Mouse (Mus musculus) forebrain, embryonic 14.5 days (tissue): ENCODE results near the gene Tjp1. TPM values are rescaled to one million over a fixed set of nuclear protein-coding genes. Genes with fewer than 3 reads are reported as not detected.

Experiments used
- ATAC-seq: fragments of 200-750 bp; cut with Nextera tagmentation; 2 replicates; pipeline ENCODE4 v1.8.0; 2017; ENCODE audit warnings: mild to moderate bottlenecking, moderate library complexity
- DNase-seq: peaks from one replicate; pipeline ENCODE4 v3.0.0-alpha.2; 2015; ENCODE audit warnings: low spot score
- H3K27ac ChIP-seq: fragments of 300-500 bp; sonication (generic); 2 replicates; pipeline ENCODE4 v1.5.1; 2014; ENCODE audit warnings: low read depth, mild to moderate bottlenecking, control low read depth, low read length, moderate library complexity
- H3K27me3 ChIP-seq: fragments of 300-500 bp; sonication (generic); replicated peaks from 2 replicates; pipeline ENCODE4 v1.6.1; 2014; ENCODE audit warnings: low read length, control low read depth, mixed read lengths; ENCODE audit not compliant: control insufficient read depth, insufficient read depth
- H3K36me3 ChIP-seq: fragments of 300-500 bp; sonication (generic); 2 replicates; pipeline ENCODE4 v1.6.1; 2014; ENCODE audit warnings: low read length, control low read depth; ENCODE audit not compliant: control insufficient read depth, insufficient read depth
- H3K4me1 ChIP-seq: fragments of 300-500 bp; sonication (generic); 2 replicates; pipeline ENCODE4 v1.6.1; 2014; ENCODE audit warnings: antibody characterized with exemption, low read length, control low read depth; ENCODE audit not compliant: control insufficient read depth, insufficient read depth
- H3K4me2 ChIP-seq: fragments of 300-500 bp; sonication (generic); 2 replicates; pipeline ENCODE4 v1.6.1; 2014; ENCODE audit warnings: mild to moderate bottlenecking, control low read depth, low read length
- H3K4me3 ChIP-seq: fragments of 300-500 bp; sonication (generic); 2 replicates; pipeline ENCODE4 v1.5.1; 2014; ENCODE audit warnings: low read depth, low read length, control low read depth
- H3K9ac ChIP-seq: fragments of 300-500 bp; sonication (generic); 2 replicates; pipeline ENCODE4 v1.6.1; 2014; ENCODE audit warnings: mild to moderate bottlenecking, low read length, control low read depth, moderate library complexity
- H3K9me3 ChIP-seq: fragments of 300-500 bp; sonication (generic); replicated peaks from 2 replicates; pipeline ENCODE4 v1.6.1; 2016; ENCODE audit warnings: low read length, control low read depth, mixed read lengths; ENCODE audit not compliant: control insufficient read depth
- WGBS: fragments of 180-500 bp; shearing (Covaris S2); extraction: QIAGEN DNeasy Blood & Tissue Kit; methylation state at CpG from one replicate; pipeline ENCODE4 v1.1.7; 2014; 5-methylcytosine and 5-hydroxymethylcytosine counted together
- polyA plus RNA-seq: library from polyadenylated mRNA; unstranded; fragments of >200 nt; fragmentation: Nextera tagmentation; extraction: Ambion mirVana; gene quantifications from 2 replicates; pipeline ENCODE4 v1.2.1, GENCODE M21; 2014

Gene Tjp1
- polyA plus RNA-seq, 1 experiment from 2014 or later: 16.2 TPM

- no peaks in the 10 kb centered on the region; the same call in none of the 2 replicates for H3K4me1 ChIP-seq
- 58% methylated on average over 10 of the region's 10 CpGs for WGBS
- H3K27ac ChIP-seq: no peak overlapping the region
- no peak overlapping the region for H3K9ac ChIP-seq
- no peak for ATAC-seq
- H3K9me3 ChIP-seq: no peaks in the 10 kb centered on the region
- no peak for DNase-seq
- no peaks in the 10 kb centered on the region for H3K36me3 ChIP-seq
- H3K27me3 ChIP-seq: no peaks in the 10 kb centered on the region
- no peak overlapping the region for H3K4me2 ChIP-seq
- H3K4me3 ChIP-seq: no peak overlapping the region
Measured at GRCm38 (mm10) chr7:65417231-65418100, 110.1 kb downstream of the Tjp1 start.

GRCm38 (mm10) chr7:65416506-65416905 lies 111.1 kb downstream of the Tjp1 start:
- Histone ChIP-seq H3K36me3 (no peaks in the 10 kb centered on the region), H3K27me3 (no peaks in the 10 kb centered on the region), H3K9ac (no peak overlapping the region), H3K4me2 (no peak overlapping the region), H3K4me1 (no peaks in the 10 kb centered on the region; the same call in none of the 2 replicates), H3K4me3 (no peak overlapping the region), H3K27ac (no peak overlapping the region), H3K9me3 (no peaks in the 10 kb centered on the region)
- WGBS: 64% methylated on average over 3 of the region's 3 CpGs
- no peak for DNase-seq
- ATAC-seq: no peak

GRCm38 (mm10) chr7:65413946-65414945 lies 113.3 kb downstream of the Tjp1 start:
- no peaks in the 10 kb centered on the region for H3K27me3 ChIP-seq
- no peaks in the 10 kb centered on the region for H3K36me3 ChIP-seq
- no peaks in the 10 kb centered on the region; the same call in 1 of the 2 replicates for H3K4me1 ChIP-seq
- 78% methylated on average over 13 of the region's 13 CpGs for WGBS
- H3K9me3 ChIP-seq: no peaks in the 10 kb centered on the region
- H3K27ac ChIP-seq: no peak overlapping the region
- H3K9ac ChIP-seq: no peak overlapping the region
- no peak overlapping the region for H3K4me2 ChIP-seq
- no peak overlapping the region for H3K4me3 ChIP-seq
- ATAC-seq (no peak), DNase-seq (no peak)

DNA sequence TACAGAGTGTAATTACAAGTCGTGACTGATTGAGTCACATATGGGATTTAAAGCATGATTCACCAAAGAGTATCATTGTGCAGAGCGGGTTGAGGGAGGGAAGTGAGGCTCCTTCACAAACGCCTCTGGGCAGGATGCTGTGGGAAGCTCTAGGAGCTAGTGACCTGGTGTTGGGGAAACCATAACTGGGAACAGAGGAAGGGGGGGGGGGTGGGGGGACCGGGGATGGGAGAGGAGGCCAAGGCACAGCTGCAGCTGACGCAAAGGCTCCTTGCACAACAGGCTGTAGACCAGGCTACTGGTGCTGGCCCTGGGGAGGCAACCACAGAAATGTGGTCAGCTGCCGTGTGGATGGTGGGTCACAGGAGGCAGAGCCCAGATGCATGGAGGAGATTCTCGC lies 116.9 kb downstream of the Tjp1 start:
- H3K36me3 ChIP-seq: no peaks in the 10 kb centered on the region
- no peak overlapping the region for H3K4me3 ChIP-seq
- no peak overlapping the region for H3K4me2 ChIP-seq
- no peaks in the 10 kb centered on the region for H3K9me3 ChIP-seq
- H3K4me1 ChIP-seq: no peaks in the 10 kb centered on the region
- WGBS: 76% methylated on average over 7 of the region's 7 CpGs
- DNase-seq: no peak
- no peaks in the 10 kb centered on the region for H3K27me3 ChIP-seq
- no peak for ATAC-seq
- no peak overlapping the region for H3K27ac ChIP-seq
- no peak overlapping the region for H3K9ac ChIP-seq

DNA sequence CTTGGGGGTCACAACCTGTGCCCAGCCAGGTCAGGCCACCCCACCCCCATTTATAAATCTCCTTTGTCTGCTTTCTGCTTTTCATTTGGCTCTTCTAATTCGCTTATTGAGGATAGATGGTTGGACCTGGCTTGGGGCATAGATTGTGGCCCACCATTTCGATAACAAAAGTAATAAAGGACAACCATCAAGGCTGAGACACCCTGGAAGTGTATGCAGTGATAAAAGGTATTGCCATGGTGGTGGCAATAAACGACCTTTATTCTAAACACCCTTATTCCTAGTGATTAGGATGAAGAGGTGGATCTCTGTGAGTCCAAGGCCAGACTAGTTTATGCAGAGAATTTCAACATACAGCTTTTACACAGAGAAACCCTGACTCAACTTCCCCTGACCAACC lies 121.2 kb downstream of the Tjp1 start:
- 84% methylated on average over 3 of the region's 3 CpGs for WGBS
- Histone ChIP-seq H3K4me2 (no peak overlapping the region), H3K9ac (no peak overlapping the region), H3K27me3 (no peaks in the 10 kb centered on the region), H3K9me3 (no peaks in the 10 kb centered on the region), H3K27ac (no peak overlapping the region), H3K4me3 (no peak overlapping the region), H3K36me3 (no peaks in the 10 kb centered on the region), H3K4me1 (no peaks in the 10 kb centered on the region)
- ATAC-seq: no peak
- DNase-seq: no peak

DNA sequence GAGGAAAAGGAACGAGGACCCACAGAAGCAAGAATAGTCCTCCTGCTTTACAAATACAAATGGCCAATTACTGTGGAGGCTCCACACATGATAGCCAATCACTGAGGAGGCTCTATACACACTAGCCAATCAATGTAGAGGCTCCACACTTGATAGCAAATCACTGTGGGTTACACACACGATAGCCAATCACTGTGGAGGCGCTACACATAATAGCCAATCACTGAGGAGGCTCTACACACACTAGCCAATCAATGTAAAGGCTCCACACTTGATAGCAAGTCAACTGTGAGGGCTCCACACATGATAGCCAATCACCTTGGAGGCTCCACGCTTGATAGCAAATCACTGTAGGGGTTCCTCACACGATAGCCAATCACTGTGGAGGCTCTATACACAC lies 125.1 kb downstream of the Tjp1 start:
- Histone ChIP-seq H3K27me3 (no peaks in the 10 kb centered on the region), H3K4me2 (no peak overlapping the region), H3K9me3 (no peaks in the 10 kb centered on the region), H3K4me3 (no peak overlapping the region), H3K9ac (no peak overlapping the region), H3K27ac (no peak overlapping the region), H3K4me1 (no peaks in the 10 kb centered on the region), H3K36me3 (no peaks in the 10 kb centered on the region)
- DNase-seq (no peak), ATAC-seq (no peak)
- WGBS: 95% methylated on average over 5 of the region's 5 CpGs

DNA sequence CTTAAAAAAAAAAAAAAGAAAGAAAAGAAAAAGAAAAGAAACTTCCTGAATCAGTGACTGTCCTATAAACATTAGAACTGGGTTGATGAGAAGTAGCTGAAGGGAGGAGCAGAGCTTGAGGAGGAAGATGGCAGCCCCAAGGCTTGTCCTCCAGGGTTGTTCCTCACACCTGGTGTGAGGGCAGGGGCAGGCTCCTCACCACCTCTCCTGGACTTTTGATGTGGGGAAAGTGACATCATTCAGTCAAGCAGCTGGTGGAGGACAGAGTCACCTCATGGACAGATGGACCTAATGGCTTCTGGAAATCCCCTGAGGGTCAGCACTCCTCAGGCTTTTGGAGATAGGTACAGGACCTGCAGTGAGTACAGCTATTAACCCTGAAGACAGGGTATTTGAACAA lies 126.0 kb downstream of the Tjp1 start:
- DNase-seq (no peak), ATAC-seq (no peak)
- Histone ChIP-seq H3K27me3 (no peaks in the 10 kb centered on the region), H3K4me1 (no peaks in the 10 kb centered on the region), H3K36me3 (no peaks in the 10 kb centered on the region), H3K9ac (no peak overlapping the region), H3K4me2 (no peak overlapping the region), H3K27ac (no peak overlapping the region), H3K4me3 (no peak overlapping the region), H3K9me3 (no peaks in the 10 kb centered on the region)

DNA sequence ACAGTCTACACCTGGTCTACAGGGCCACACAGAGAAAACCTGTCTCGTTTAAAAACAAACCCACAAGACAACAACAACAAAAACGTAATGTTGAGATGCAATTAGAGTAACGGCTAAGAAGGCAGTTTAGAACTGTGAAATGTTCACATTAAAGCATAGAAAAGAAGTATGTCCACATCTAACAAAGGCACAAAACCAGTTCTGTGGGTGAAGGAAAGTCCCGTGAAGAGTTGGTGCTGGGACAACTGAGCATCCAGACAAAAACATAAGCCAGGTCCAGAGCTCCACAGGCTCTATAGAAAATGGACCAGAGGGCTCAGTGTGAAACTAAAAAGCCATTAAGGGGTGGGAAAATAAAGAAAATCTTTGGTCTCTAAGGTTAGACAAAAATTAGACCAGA lies 131.7 kb downstream of the Tjp1 start:
- Histone ChIP-seq H3K27me3 (no peaks in the 10 kb centered on the region), H3K27ac (no peak overlapping the region), H3K9ac (no peak overlapping the region), H3K4me1 (peaks cover 14% of the 10 kb centered on the region), H3K4me3 (no peak overlapping the region), H3K4me2 (no peak overlapping the region), H3K36me3 (no peaks in the 10 kb centered on the region), H3K9me3 (no peaks in the 10 kb centered on the region)
- no peak for ATAC-seq
- WGBS: 61% methylated on average over 4 of the region's 4 CpGs
- DNase-seq: no peak
